Mouse (Mus musculus) mesoderm, embryonic 11.5 days (tissue): Measurements from ENCODE around the gene Tpt1.

ENCODE experiments used
- DNase-seq: peaks from one replicate; pipeline ENCODE4 v3.0.0-alpha.2; 2012; ENCODE audit warnings: low read depth, low spot score

The Tpt1 gene

GRCm38 (mm10) chr14:75876320-75877043, 31.6 kb downstream of the Tpt1 start:
- DNase-seq: peak; percentile 90

GRCm38 (mm10) chr14:75877297-75877696, 32.4 kb downstream of the Tpt1 start:
- DNase-seq: no peak

GRCm38 (mm10) chr14:75878980-75879379, 34.1 kb downstream of the Tpt1 start:
- peak; percentile 30 for DNase-seq

GRCm38 (mm10) chr14:75881856-75882255, 37.0 kb downstream of the Tpt1 start:
- DNase-seq: peak; percentile 47

GRCm38 (mm10) chr14:75883330-75883729, 38.4 kb downstream of the Tpt1 start:
- no peak for DNase-seq

GRCm38 (mm10) chr14:75883873-75884272, 39.0 kb downstream of the Tpt1 start:
- DNase-seq: no peak

- no peak for DNase-seq
These were observed 47.2 kb downstream of the Tpt1 start for GRCm38 (mm10) chr14:75892118-75892517.
